Mouse (Mus musculus) heart, postnatal 0 days (tissue): Measurements from ENCODE around the gene Maml1.

ENCODE experiments used
- CTCF ChIP-seq: IDR thresholded peaks from 2 replicates; pipeline ENCODE4 v1.5.1; 2016; ENCODE audit warnings: antibody characterized with exemption, control low read depth, low read depth
- EP300 ChIP-seq: IDR thresholded peaks from 2 replicates; pipeline ENCODE4 v1.6.1; 2016; ENCODE audit warnings: antibody characterized with exemption, low read depth

GRCm38 (mm10) chr11:50212060-50212739 is 79.9 kb downstream of the Maml1 start:
- TF ChIP-seq CTCF, result no peak
- no peak for TF ChIP-seq EP300
